Mouse (Mus musculus) lung, postnatal 10 days (tissue): Measurements from ENCODE around the gene Notum.
A peak's percentile ranks its signal among the peaks of the same experiment; 100 is the strongest.

Source experiments
- DNase-seq: peaks from one replicate; pipeline ENCODE4 v3.0.0; 2021

Gene Notum

DNA sequence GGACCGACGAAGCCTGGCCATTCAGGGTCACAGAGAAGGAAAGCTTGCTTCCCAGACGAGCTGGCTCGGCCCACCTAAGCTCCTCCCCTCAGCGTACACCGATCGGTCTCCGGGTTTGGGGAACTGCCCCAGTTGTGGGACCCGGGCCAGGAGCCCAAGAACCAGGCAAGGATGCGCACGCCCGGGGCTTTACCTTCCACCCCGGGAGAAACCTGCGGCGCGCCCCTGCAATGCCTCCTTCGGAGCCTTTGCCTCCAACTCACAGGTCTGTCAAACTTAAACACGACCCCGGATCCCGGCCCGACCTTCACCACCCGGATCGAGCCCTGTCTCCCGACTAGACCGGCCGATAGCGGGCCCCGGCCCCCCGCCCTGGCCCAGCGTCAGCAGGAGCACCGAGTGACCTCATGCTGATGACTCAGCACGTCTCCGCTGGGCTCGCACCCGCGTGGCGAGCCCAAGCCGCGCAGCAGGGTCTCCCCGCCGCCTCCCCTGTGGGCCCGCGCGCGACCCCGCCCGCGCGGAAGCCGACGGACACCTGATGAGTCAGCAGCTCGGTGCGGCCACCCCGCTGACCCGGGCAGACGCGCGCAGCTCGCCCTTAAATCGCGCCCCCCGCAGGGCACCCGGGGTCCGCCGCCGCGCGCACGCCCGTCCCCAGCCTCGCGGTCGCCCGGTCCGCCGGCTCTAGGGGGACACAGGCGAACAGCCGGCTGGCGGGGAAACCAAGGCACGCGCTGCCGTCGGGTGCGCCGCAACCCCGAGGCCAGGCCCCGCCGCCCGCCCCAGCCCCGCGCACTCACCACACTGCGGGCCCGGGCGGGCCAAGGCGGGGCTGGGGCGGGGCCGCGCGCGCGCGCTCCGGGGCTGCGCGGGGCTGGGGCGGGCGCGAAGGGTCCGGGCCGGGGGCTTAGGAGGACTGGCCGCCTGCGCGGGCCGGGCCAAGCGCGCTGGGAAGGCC, 28.1 kb downstream of the Notum start:
- DNase-seq, result peak; percentile 83

DNA sequence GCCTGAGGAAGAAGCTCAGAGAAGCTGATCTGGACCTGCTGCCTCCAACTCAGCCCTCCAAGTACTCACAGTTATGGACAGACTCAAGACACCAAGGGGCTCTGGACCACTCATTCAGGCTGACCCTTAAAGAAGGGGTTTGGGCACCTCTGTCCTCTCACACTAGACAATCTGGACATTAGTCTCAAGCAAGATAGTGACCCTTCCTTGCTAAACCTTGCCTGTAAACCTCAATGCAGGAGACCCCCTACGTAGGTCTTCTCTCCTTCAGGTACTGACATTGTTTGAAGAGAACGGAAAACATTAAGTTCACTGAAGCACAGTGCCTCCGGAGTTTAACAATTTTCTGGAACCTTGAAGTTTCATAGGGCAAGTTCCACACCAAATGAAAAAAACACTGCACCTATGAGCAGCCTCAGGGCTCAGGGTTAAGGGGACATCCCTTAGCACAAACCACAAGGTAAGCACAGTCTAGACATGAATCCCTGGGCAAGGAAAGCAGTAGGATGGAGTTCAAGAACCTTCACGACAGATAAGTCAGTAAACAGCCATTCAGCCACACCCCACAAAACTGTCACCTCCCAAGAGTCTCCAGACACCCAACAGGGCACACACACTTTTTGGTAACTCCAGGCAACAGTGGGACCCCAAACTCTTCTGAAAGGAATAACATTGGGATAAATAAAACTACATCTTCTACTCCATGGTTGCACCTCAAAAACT, 29.1 kb downstream of the Notum start:
- no peak for DNase-seq

DNA sequence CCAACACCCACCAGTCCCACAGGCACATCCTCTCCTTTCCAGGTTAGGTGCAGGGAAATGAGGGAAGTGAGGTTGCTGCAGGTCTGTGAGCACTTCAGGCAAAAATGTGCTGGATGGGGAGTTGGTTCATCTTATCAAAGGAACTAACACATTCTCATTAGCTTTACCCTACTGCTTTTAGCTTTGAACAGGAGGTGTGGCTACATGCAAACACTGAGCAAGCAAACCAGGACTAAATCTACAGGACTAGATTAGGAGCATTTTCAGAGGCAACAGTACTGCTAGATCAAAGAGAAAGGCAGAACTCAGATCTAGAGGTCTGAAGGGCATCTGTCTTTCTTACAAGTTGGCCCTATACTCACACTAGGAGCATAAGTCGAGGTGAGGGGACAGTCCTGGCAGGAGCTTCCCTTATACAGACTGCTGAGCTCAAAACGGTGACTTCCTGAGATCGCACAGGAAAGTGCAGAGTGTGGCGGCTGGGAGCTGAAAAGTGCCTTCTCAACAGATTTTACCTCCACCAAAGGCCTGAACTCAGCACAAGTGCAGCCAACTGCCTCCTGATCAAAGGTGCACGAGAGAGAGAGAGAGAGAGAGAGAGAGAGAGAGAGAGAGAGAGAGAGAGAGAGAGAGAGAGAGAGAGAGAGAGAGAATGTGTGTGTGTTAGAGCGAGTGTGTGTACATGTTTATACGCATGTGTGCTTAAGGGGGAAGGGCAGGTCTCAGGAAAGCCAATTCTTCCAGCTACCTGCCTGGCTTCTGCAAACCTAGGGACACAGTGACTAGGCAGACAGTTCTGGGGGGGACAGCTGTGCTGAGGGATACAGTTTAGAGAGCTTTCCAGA, 29.9 kb downstream of the Notum start:
- no peak for DNase-seq

DNA sequence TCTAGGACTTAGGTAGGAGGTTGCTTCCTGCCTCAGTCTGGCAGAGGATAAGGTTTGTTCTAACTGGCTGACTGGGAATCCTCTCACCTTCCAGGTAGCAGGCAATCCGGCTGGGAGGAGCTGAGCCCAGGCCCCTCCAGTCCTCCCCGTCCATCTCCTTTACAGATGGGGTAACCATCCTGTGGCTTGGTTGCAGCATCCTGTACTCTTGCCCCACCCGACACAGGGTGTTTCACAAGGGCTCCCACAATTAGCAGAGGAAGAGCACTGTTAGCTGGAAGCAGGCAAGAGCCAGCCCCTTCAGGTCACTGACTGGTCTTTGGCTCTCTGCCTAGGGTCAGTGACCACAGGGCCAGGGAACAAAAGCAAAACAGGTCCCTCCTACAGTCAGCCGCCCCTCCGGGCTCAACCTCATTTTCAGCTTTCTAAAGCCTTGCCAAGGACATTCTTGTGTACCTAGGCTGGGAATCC, 30.5 kb downstream of the Notum start:
- DNase-seq, result peak; percentile 71

DNA sequence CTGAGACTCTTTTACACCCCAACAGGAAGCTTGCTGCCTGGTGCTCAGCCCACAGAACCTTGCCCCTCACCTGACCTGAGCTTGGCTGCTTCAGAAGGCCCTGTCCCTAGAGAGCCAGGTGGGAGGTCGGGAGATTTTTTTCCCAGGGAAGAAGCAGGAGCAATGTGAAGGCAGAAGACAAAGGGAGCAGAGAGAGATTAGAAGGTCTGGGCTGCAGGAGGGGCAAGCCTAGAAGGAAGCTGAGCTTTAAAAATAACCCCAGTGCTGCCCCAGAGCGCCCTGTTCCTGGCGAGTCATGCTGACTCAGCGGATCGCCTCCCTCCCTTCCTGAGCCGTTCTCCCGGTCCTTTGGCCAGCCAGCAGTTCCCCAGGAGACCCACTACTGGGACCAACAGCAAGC, 31.1 kb downstream of the Notum start:
- peak; percentile 45 for DNase-seq

DNA sequence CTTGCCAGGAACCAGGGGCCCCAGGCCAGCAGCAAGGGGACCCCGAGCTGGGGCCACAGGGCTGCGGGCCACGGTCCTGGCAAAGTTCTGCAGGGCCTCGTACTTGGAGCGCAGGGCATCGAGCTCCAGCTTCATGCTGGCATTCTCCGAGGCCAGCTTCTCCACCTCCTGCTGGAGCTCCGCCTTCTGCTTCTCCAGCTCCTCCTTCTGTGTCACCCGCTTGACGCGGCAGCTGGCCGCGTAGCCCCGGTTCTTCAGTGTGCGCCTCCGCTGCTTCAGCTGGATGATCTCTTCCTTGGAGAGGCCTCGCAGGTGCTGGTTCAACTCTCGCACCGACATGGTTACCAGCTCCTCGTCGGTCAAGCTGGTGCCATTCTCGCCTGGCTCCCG, 31.6 kb downstream of the Notum start:
- peak; percentile 41 for DNase-seq

DNA sequence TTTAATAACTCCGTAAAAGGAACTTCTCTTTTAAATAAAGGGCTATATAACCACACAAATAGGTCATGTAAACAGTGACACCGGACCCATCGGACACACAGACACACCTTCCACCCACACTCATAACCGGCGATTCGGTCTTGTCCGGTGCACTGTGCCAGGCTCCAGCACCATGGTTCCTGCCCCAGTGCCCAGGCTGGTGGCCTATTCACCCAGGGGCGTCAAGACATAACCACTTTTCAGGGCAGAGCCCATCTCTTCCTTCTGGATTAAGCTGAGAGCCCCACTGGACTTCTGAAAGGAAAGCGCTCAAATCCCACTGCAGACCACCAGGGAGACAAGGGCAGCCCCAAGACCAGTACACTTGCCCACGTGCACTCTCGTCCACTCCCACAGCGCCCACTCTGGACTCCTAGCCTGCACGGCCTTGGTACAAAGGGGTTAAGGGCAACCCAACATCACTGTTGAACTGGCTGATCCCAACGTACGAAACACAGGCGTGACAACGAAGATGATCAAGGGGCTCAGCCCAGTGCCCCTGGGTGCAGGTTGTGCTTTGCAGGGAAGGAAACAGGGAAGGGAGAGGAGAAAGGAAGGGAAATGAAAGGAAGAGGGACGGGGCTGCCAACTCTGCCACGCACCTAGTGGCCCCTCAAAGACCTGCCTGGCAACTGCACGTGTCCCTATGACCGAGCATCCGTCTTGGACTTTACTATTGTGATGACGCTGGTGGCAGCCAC, 32.2 kb downstream of the Notum start:
- DNase-seq, result no peak

DNA sequence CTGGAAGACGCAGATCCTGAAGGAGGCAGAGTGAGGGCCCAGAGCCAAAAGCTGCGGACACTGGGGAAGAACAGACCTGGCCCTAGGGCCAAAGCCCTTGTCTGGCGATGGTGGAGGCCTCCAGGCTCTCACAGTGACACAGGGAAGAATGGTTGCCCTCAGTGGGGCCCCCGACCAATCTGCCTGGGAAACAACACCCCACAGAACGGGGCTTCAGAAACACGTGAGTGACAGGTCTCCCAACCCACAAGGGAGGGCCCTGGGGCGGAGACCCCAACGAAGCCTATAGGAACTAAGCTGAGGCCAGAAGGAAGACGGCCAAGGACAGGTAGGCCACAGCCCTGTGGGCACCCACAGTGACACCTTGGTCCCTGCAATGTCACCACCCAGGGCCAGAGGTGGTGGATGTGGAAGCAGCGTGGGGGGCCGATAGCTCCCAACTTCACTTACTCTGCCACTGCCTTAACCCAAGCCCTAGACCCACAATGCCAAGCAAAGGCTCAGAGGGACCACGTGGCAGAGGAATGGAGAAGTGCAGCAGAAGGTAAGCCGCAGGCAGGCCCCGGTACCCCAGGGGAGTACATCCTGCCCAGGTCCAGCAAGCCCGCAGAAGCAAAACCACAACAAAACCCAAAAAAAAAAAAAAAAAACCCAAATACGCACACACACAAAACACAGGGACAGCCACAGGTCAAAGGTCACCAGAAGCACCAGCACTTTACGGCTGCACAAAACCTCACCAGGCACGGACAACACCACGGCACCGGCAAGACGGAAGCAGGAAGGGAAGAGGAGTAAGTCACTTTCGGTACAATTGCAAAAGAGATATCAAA, 33.3 kb downstream of the Notum start:
- DNase-seq, result no peak

DNA sequence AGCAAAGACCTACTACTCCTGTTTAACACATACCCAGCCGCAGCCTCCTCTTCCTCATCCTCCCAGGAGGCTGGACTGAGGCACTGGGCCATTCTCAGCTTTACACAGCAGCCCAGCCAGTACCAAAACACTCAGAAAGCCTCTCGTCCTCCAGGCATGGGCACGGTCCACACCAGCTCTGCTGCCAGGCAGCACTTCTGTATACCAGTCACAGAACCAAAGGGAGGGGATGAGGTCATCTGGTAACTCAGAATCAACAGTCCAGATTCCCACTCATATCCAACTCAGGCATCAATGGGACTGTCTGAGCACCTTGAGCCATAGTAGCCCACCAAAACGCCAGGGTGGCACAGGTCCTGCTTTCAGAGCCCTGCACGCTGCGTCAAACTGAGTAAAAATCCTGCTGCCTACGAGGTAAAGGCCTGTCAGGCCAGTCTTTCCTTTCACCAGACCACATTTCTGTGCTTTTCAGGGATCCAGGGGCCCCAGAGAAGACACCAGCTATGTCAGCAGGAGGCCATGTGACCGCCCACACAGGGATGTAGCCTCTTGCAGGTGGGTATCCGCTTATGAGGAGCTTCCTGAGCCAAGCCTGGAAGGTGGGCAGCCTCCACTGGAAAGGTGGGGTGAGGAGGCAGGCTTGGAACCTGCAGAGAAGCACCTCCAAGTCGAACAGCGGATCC, 34.0 kb downstream of the Notum start:
- no peak for DNase-seq

DNA sequence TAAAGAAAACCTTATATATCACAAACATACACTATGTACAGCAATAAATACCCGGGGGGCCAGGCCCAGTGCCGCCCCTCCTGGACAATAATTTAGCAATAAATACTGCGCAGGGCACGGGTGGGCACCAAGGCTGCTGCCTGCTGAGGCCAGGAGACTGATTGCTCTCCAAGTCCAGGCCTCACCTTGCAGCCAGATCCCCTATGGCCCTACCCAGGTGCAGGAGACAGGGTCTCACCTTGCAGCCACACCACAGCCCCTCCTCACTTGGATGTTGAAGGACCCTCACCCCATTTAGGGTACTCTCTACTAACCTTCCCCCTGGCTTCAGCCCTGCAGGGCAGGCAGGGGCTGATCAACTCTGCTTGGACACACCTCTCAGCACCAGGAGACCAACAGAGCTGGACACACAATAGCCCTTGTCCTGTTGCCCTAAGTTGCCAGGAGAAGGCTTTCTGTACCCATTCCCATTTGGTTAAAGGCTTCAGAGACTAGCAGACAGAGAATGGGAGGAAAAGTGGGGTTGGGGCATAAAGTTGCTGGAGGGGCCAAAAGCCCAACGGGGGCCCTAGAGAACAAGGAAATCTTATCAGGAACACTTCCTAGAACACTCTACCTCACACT, 35.7 kb downstream of the Notum start, which contains the start of gene Sirt7:
Sirt7 (minus strand) TSS at position 89 of the 624 bp plus-strand sequence.
- no peak for DNase-seq

DNA sequence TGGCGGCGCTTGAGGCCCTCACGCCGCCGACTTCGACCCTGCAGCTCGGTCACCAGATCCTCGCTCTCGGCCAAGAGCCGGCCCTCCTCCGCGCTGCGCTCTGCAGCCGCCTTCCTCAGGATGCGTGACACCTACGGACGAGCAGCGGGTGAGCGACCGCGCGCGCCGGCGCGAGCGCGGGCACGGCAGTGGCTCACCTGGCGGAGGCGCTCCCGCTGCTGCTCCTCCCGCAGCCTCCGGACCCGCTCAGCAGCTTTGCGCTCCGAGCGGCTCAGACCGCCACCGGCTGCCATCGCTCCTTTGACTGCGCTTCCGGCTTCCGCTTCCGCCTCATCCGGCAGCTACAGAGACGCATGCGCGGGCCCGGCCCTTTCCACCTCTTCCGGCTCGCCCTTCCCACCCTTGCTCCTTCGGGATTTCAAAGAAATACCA, 36.3 kb downstream of the Notum start:
- DNase-seq, result peak; percentile 92

DNA sequence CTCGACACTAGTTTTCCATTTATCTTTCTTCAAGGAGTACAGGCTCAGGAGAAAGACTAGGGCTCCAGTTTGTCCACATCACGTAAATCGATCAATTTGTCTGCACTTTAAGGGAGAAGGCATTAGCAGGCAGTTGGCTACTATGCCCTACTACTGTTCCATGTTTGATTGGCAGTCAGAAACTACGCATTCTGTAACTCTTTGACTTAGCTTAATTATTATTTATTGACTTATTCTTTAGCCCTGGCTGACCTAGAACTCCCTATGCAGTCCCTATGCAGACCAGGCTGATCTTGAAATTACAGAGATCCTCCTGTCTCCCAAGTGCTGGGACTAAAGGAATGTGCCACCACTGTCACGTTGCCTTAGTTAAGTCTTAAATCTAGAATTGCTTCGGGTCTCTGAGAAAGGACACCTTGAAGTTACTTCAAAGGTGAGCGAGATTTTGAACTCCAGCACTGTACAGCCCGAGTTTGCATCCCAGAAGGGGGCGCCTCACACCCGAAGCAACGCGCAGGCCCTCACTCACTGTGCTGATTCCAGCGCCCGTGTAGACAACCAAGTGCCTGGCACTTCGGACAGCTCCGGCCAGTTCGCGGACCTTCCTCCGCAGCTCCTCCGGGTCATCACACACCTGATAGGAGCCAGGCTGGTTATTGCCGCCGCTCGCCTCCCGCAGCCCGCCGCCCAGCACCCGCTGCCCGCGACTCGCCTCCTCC, 36.9 kb downstream of the Notum start:
- peak; percentile 80 for DNase-seq

DNA sequence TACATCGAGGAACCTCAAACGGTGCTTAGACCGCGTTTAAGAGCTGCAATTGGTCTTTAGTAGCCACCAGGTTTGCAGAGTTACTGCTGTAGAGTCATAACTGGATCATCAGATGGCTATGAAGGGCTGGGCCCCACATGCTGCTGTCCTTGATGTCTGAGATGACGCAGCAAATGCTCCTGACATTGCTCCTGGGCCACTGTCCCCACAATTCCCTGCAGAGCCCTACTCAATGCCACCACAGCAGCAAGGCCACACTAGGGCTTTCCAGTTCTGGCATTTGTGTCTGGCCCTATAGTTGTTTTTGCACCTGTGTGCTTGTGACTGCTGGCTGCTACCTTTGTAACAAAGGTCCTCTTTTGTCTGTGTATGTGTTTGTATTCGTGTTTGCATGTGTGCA, 38.2 kb downstream of the Notum start:
- no peak for DNase-seq

DNA sequence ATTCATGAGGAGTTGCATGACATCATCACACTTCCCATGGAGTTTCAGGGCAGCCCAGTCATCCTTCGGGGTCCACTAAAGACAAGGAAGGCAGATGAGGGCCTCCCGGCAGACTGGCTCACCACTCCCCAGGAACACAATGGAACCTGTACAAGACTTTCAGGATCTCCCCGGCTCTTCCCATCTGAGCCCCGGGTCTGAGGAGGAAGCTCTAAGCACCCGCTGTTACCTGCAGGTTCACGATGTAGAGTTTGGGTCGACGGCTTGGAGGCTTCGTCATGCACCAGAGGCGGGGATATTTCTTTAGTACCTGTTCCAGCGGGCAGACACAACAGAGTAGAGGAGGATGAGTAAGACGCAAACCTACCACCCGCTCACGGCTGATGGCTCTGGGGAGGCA, 40.8 kb downstream of the Notum start:
- no peak for DNase-seq

DNA sequence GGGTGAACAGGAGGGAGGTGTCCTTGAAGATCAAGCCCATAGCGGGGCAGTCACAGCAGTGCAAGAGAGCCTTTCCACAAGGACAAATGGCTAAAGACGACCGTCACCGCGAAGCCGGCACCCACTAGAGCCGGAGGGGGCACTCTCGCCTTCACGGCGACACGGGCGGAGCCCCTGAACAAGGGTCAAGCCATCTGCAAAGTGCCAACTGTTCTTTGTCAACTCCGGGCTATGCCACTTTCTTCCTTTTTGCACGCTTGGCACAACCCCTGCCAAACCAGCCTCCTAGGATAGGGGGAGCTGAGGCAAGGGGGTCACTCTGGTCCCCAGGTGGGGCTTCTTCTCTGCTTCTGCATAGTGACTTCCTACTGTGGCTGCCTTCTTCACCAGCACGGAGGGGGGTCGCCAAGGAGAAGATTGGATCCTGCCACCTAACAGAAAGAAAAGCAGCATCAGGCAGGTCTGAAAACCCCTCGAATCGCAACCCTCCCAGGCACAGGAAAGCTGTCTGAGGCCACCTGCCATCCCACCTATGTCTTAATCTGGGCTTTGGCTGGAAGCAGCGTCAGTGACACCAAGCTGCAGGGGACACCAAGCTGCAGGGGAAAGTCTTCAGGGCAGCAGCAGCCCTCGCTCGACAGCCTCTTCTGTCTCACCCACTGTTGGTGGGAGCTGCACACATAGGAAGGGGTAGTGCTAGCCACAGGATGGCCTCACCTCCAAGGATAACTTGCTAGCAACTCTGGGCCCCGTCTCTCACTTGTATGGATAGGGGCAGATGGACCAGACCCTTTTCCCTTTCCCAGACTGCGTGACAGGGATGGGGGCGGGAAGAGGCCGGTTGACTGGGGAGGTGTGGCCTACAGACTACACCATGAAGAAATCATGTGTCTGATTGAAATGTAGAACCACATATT, 42.1 kb downstream of the Notum start:
- DNase-seq, result no peak

DNA sequence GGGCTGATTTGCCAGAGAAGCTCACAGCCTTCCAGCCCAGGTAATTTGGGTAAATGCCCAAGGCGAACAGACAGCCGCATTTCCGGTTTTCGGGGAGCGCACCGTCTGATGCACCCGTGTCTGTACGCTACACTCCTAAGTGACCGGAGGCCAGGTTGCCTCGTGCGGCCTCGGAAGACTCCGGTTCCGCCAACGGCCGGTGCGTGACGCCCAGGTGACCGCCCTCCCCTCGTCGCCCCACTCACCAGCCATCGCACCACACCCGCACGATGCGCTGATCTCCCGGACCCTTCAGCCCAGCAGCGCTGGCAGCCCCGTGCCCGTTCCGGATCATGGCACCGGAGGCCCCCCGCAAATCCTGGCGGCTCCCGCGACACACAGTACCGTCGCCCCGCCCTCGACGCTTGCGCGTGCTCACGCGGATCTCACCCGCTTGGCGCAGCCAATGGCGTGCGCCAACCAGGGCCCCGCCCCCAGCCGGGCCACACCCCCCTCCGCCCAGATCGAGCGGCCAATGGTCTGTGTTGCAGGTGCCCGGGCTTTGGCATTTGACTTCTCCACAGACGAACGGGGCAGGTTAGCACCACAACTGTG, 43.4 kb downstream of the Notum start, which contains the start of gene Pcyt2:
Pcyt2 (minus strand) TSS at position 418 of the 594 bp plus-strand sequence.
- peak; percentile 95 for DNase-seq

DNA sequence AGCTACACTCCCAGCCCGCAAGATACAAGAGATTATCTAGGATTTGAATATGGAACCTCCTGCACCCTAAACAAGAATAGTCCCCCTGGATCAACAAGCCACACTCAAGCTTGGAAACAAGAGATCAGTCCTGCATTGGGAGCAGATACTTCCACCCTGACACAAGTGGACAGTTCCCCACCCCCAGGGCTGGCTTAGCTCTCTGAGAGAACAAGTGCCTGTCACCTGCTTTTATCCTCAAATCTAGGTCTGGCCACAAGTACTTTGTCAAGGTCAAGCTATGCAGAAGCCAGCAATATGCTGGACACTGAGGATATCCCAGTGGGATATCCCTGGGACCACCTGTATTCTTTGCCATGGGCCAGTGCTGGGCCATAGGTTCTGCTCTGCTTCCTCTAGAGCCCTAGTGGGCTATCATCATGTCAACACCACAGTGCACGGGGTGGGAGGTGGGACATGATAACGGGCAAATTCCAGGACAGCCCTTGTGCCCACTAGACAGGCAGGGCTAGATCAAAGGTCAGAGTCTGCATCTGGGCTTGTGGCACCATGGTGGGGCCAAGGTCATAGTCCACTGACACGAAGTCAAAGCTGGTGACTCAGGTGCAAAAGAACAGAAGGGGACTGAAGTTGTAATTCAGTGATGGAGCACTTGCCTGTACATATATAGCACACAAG, 44.2 kb downstream of the Notum start:
- no peak for DNase-seq
